Mouse (Mus musculus) myocyte (in vitro differentiated cells): ENCODE results near the gene Ldhd.

Source experiments
- POLR2A ChIP-seq: IDR thresholded peaks from one replicate; pipeline ENCODE4 v1.6.1; 2011; ENCODE audit warnings: low read depth, mild to moderate bottlenecking, control low read depth, moderate library complexity; ENCODE audit not compliant: insufficient read length
- POLR2AphosphoS2 ChIP-seq: IDR thresholded peaks from one replicate; pipeline ENCODE4 v1.6.1; 2011; ENCODE audit warnings: low read depth, control low read depth; ENCODE audit not compliant: insufficient read length
- TCF12 ChIP-seq: IDR thresholded peaks from one replicate; pipeline ENCODE4 v1.6.1; 2011; ENCODE audit warnings: mild to moderate bottlenecking, control low read depth; ENCODE audit not compliant: poor library complexity, insufficient read depth, severe bottlenecking

DNA sequence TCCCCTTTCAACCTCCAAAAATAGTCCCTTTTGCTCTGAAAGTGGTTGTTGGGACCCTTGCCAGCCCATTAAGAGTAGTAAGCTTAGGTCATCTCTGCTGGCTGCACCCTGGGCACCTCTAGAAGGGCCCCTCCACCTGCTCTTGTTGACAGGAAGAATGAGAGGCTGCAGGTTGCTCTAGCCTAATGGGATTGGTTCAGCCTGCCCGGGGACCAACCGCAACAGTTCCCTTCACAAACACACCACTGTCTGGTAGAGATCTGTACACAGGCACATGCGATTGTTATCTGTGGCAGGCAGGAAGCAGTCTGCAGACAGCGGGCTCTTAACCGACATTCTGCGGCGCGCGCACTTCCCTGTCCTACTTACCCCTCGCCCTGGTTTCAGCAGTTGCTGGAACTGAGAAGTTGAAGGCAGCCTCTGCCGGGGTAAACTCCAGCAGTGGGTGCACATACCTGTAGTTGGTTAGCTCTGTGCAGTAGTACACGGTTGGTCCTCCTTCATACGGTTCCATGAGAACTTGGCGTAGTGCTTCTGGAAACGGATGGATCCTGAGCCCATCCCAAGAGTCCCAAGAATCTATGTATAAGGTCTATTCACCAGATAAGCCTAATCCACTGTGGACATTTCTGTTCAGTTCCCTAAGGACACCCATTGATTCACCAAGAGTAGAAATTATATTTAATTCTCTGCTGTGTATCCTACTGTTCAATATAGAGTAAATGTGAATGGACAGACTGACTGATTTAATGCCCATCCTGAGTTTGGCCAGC, 34.3 kb downstream of the Ldhd start:
- TF ChIP-seq POLR2A = no peak
- TF ChIP-seq TCF12 = no peak
- no peak for TF ChIP-seq POLR2AphosphoS2
